Mouse (Mus musculus) stomach, embryonic 14.5 days (tissue): ENCODE data around the gene Rpia. TPM values are rescaled to one million over a fixed set of nuclear protein-coding genes. Genes with fewer than 3 reads are reported as not detected.

ENCODE experiments used
- ATAC-seq: fragments of 200-750 bp; cut with Nextera tagmentation; 2 replicates; pipeline ENCODE4 v1.8.0; 2017; ENCODE audit warnings: low read depth, moderate TSS enrichment; ENCODE audit not compliant: insufficient number of reproducible peaks, insufficient read depth, low FRiP score
- H3K27ac ChIP-seq: fragments of 300-500 bp; sonication (generic); 2 replicates; pipeline ENCODE4 v1.5.1; 2014; ENCODE audit warnings: mild to moderate bottlenecking, low read length, moderate library complexity, mixed read lengths
- H3K27me3 ChIP-seq: fragments of 300-500 bp; sonication (generic); 2 replicates; pipeline ENCODE4 v1.6.1; 2014; ENCODE audit warnings: low read length, control low read depth, mixed read lengths; ENCODE audit not compliant: control insufficient read depth, insufficient read depth
- H3K36me3 ChIP-seq: fragments of 300-500 bp; sonication (generic); 2 replicates; pipeline ENCODE4 v1.6.1; 2014; ENCODE audit warnings: mild to moderate bottlenecking, control low read depth, low read length, moderate library complexity, mixed read lengths; ENCODE audit not compliant: control insufficient read depth, insufficient read depth
- H3K4me1 ChIP-seq: fragments of 300-500 bp; sonication (generic); 2 replicates; pipeline ENCODE4 v1.6.1; 2014; ENCODE audit warnings: low read length, control low read depth, mixed read lengths; ENCODE audit not compliant: control insufficient read depth, insufficient read depth
- H3K4me2 ChIP-seq: fragments of 300-500 bp; sonication (generic); replicated peaks from 2 replicates; pipeline ENCODE4 v1.6.1; 2014; ENCODE audit warnings: low read depth, low read length, control low read depth
- H3K4me3 ChIP-seq: fragments of 300-500 bp; sonication (generic); 2 replicates; pipeline ENCODE4 v1.5.1; 2014; ENCODE audit warnings: low read depth, low read length, control low read depth
- H3K9ac ChIP-seq: fragments of 300-500 bp; sonication (generic); replicated peaks from 2 replicates; pipeline ENCODE4 v1.6.1; 2014; ENCODE audit warnings: low read depth, mild to moderate bottlenecking, control low read depth, low read length, moderate library complexity, mixed read lengths
- H3K9me3 ChIP-seq: fragments of 300-500 bp; sonication (generic); 2 replicates; pipeline ENCODE4 v1.6.1; 2016; ENCODE audit warnings: low read depth, low read length, control low read depth; ENCODE audit not compliant: control insufficient read depth
- WGBS: fragments of 180-500 bp; shearing (Covaris S2); extraction: QIAGEN DNeasy Blood & Tissue Kit; methylation state at CpG from one replicate; pipeline ENCODE4 v1.1.7; 2014; 5-methylcytosine and 5-hydroxymethylcytosine counted together
- polyA plus RNA-seq: library from polyadenylated mRNA; unstranded; fragments of >200 nt; fragmentation: Nextera tagmentation; extraction: Ambion mirVana; gene quantifications from 2 replicates; pipeline ENCODE4 v1.2.1, GENCODE M21; 2014

Gene Rpia
- polyA plus RNA-seq, 1 experiment from 2014 or later: 4.8 TPM

DNA sequence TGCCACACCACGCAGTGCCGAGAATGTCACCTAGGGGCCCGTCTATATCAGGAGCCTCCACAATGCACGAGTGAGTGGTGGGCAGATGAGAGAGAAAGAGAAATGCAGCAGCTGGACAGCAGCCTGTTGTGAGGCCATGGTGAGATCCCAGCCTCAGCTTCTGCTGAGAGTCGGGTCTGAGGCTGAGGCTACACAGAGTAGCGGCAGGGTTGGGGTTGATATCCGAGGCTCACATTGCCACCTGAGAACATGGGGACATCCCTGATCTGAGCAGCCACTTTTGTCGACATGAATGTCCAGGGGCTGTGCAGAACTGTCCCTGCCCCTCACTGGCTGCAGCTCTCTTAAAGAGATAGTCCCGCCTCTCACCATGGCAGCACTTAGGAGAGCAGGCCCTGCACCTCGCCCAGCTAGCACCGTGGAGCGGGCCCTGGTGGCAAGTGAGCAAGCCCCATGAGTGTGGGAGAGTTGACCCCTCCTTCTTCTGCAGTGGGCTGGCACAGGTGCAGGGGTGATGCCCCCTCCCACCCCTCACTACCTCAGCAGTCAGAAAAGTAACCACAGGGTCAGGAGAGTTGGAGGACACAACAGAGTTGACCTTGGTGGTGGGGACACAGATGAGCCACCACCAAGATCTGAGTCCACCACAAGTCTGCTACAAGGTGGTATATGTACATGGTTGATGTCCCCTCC is 75.2 kb downstream of the Rpia start:
- no peaks in the 10 kb centered on the region for H3K36me3 ChIP-seq
- no peaks in the 10 kb centered on the region for H3K27me3 ChIP-seq
- H3K4me1 ChIP-seq: no peaks in the 10 kb centered on the region
- ATAC-seq: peak; percentile 28
- H3K9me3 ChIP-seq: no peaks in the 10 kb centered on the region
- no peak overlapping the region for H3K9ac ChIP-seq
- no peak overlapping the region for H3K4me3 ChIP-seq
- H3K4me2 ChIP-seq: no peak overlapping the region
- H3K27ac ChIP-seq: no peak overlapping the region
- 65% methylated on average over 12 of the region's 12 CpGs for WGBS

Other genes starting within 250 kb of the Rpia start
- gene Eif2ak3, start 52.3 kb upstream of the Rpia start, polyA plus RNA-seq: 10.2 and 12.5 TPM in 2 replicates
- gene Tex37, start 126.7 kb upstream of the Rpia start, polyA plus RNA-seq: not detected in 2 replicates
- not detected in 2 replicates for gene Foxi3, start 164.3 kb upstream of the Rpia start, polyA plus RNA-seq